Mouse (Mus musculus) spleen, postnatal 14 days (tissue): Measurements from ENCODE around the gene Calm4.
"Not testable (repeated sequence)": the region's sequence is repeated elsewhere in the genome, so short reads cannot be mapped to it uniquely, and the experiment has no call there.

Experiments used
- DNase-seq, 2 experiments: peaks; one replicate each; pipeline ENCODE4 v3.0.0; 2021 to 2022; ENCODE audit warnings: low spot score in 2 of 2

The Calm4 gene

GRCm38 (mm10) chr13:3837312-3837807, at the start of gene Calm4:
Gene Calm4, plus strand, starts transcription at chr13:3837757.
- not testable (repeated sequence) for DNase-seq

DNA sequence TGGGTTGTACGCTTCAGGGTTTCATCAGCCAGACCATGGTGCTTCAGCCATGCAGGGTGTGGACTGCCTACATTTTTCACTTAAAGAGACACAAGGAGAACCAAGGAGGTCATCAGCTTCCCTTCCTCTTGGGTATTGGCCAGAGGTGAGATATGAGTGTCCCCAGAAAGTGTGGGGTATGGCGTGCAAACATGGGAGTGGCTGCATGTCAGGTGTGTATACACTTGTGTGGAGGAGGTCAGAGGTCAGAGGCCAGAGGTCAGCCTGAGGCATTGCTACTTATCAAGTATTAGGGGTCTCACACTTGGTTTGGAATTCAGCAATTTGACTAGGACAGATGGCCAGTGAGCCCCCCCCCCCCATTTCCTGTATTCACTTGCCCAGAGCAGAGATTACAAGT, 49.0 kb upstream of the Calm4 start:
- DNase-seq = no peak

GRCm38 (mm10) chr13:3789531-3789930, 48.0 kb upstream of the Calm4 start:
- DNase-seq = no peak

- DNase-seq = no peak
Observed at GRCm38 (mm10) chr13:3796649-3797048, 40.9 kb upstream of the Calm4 start.

GRCm38 (mm10) chr13:3798751-3799150, 38.8 kb upstream of the Calm4 start:
- DNase-seq = no peak

DNA sequence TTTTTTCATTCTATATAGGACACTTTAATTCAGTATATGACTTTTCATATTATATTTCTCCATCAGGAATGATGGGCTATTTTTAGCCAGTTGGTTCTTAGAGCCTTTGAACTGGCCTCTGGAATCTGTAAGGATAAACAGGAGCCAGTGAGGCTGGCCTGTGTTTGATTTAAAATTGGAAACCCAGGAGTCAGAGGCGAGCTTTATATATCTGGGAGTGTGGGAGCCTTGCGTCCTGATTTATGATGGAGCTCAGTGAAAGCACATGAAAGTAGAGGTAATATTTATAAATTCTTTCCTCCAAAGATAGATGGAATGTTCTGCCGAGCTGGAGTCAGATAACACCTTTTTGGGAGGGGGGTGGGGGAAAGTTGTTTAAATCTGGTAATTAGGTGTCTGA, 38.2 kb upstream of the Calm4 start:
- no peak for DNase-seq

DNA sequence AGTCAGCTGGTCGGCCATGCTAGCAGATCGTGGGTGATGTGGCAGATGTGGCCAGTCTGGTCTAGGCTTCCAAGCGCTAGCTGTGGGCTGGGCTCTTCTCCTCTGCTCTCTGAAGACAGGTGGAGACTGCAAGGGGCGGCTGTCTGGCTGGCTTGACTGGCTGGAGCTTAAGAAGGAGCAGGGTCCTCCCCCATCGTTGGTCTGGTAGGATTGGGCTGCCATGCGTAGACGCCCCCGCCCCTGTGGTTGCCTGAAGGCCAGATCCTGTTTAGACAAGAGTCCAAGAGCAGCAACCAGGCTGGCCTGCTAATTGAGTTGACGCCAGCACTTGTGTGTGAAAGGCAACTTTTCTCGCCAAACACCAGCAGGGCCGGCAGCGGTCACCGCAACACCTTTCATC, 33.4 kb upstream of the Calm4 start, which contains the start of gene Calml3:
Gene Calml3 (minus strand): TSS at position 131 of the 400 bp plus-strand sequence.
- no peak for DNase-seq

- no peak for DNase-seq
Observed at GRCm38 (mm10) chr13:3805132-3805531, 32.4 kb upstream of the Calm4 start.

- DNase-seq = no peak
Observed at GRCm38 (mm10) chr13:3805638-3806037, 31.9 kb upstream of the Calm4 start.

DNA sequence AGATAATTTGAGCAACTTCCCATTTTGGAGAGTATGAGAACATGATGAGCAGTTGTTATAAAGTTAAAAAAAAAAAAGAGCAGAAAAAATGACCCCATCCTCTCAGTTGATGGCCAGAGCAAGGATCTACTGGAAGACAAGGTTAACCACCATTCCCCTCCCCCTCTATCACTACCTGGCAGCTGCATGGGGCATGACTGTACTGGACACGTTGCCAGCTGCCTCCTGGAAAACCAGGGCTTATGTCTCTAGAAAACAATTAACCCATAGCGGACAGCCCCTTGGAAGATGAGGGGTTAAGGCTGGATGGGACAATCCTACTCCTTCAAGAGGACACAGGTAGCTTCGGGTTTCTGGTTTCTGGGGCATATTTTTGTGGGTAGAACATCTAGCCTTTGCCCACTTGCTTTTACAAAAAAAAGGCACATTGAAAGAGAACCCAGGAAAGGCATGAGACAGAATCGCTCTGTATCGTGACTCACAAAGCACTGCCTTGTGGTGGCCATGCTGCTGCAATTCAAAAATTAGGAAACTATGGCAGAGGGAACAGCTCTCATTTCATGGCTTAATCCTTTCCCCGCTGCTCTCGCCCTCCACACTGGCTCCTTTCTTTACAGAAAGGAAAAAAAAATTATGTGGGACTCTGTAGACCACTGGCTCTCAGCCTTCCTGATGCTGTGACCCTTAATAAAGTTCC, 30.3 kb upstream of the Calm4 start:
- no peak for DNase-seq

DNA sequence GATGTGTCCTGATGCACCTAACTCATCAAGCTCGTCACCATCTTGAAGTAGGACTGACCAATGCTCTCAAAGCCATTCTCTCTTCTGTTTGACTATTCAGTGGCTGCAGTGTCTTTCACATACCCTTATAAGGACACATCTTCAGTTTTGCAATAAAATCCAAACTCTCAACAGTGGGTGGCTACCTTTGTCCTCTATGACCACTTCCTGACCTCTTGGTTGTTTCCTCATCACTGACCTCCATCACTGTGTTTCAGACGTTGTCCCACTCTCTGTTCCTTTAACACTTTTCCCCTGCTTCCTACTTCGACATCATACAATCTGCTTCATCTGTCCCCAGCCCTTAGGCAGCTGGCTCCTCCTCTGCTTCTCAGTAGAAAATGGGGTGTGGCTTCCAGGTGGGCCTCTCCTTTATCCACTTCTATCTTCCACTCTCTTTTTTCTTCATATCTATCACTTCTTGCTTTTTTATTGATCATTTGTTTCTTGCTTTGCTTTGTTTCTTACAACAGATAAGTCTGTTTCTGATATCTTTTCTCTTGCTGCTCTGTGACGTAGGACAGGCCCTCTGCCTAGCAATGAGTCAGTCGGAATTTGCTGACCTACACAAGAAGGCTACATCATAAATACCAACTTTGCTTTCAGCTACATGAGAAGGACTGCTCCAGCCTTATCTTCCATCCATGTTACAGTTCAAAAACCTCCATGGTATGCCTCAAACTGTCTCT, 19.4 kb upstream of the Calm4 start:
- no peak for DNase-seq

- no peak for DNase-seq
Observed at GRCm38 (mm10) chr13:3818740-3819076, 18.8 kb upstream of the Calm4 start.

- DNase-seq = no peak
Observed at GRCm38 (mm10) chr13:3822105-3822504, 15.5 kb upstream of the Calm4 start.

- no peak for DNase-seq
Observed at GRCm38 (mm10) chr13:3825726-3826125, 11.8 kb upstream of the Calm4 start.

GRCm38 (mm10) chr13:3831546-3831945, 6.0 kb upstream of the Calm4 start:
- no peak for DNase-seq

DNA sequence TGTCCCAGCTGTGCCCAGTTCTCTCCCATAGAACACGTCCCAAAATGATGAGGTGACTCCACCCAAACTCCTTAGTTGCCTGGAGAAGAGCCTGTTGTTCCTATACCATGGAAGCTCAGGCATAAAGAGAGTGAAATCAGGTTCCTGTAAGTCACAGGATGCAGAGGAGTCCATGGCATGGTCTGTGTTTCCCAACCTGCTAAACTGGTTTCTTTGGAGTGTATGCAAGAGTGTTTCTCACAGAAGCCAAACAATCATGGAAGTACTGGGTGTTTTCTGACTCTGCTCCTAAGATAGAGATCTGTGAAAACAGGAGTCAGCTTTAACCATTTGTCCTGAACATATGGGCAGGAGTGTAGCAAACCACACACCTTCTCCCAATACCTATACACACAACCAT, 5.6 kb upstream of the Calm4 start:
- no peak for DNase-seq

DNA sequence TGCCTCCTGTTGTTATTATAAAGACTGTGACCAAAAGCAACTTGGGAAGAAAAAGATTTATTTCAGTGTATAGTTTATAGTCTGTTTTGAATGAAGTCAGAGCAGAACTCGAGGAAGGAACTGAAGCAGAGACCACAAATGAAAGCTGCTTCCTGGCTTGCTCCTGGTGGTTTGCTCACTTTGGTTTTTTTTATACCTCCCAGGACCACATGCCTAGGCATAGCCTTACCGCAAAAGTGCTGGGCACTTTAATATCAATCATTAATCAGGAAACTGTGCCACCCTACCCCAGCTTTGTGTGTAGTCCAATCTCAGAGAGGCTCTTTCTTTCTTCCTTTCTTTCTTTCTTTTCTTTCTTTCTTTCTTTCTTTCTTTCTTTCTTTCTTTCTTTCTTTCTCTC, 5.1 kb upstream of the Calm4 start:
- no peak for DNase-seq

DNA sequence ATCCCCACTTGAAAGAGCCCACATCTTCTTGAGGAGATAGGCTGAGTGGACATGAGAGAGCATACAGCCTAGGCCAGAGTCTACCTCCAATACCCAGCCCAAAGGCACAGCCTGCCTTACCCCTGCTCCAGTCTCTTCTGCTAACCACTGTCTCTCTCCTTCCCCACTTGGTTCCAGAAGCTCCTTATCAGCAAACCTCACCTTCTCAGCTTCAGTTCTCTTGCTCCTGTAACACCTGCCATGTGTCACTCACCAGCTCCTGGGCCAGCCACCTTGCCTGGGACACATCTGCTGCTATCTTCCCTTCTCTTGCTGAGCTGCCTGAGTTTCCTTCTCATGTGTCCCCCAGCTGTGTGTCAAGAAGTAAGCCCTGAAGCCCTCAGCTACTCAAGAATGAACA, 3.9 kb upstream of the Calm4 start:
- DNase-seq = not testable (repeated sequence)

DNA sequence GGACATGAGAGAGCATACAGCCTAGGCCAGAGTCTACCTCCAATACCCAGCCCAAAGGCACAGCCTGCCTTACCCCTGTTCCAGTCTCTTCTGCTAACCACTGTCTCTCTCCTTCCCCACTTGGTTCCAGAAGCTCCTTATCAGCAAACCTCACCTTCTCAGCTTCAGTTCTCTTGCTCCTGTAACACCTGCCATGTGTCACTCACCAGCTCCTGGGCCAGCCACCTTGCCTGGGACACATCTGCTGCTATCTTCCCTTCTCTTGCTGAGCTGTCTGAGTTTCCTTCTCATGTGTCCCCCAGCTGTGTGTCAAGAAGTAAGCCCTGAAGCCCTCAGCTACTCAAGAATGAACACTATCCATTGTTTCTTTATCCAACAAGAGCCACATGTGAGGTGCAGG, 3.1 kb downstream of the Calm4 start:
- not testable (repeated sequence) for DNase-seq

DNA sequence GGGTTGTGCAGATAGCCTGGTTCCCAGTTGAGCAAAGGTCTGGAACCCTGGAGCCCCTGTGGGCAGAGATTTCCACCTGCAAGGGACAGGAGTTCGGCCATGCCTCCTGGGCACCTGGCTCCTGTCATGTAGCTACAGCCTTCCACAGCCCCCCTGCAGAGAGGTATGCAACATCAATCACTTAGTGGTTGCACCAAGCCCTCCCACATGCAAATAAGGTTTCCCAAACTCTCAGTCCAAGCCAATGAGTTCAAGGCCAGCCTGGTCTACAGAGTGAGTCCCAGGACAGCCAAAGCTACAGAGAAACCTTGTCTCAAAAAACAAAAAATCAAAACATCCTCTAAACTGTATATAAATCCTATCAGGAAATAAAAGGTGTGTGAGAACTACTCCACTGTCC, 12.8 kb downstream of the Calm4 start:
- no peak for DNase-seq

GRCm38 (mm10) chr13:3853648-3854333, 16.2 kb downstream of the Calm4 start, which contains the start of gene Calm5:
Gene Calm5, plus strand, starts transcription at chr13:3854173.
- not testable (repeated sequence) for DNase-seq

- DNase-seq = no peak
Observed at GRCm38 (mm10) chr13:3854856-3855255, 17.3 kb downstream of the Calm4 start.

DNA sequence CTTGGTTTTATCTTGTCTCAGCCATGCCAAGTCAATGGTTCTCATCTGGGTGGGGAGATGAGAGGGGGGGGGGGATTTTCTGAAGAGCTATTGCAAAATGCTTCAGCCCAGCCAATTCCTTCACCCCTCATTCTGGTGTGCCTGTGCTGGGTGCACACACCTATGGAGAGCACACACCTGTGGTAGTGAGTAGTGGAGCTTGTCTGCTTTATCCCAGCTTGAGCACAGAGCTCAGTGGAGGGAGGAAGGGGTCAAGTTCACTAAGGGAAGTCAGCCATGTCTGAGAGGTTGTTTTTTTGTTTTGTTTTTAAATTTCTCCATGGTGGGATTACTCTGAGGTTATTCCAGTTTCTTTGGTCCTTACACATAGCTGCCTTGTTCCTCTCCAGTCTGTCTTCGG, 18.7 kb downstream of the Calm4 start:
- DNase-seq = no peak
